Mouse (Mus musculus): ENCODE measurements around the gene Nos1ap. TPM values are rescaled to one million over a fixed set of nuclear protein-coding genes. Genes with fewer than 3 reads are reported as not detected.

Gene Nos1ap
- polyA plus RNA-seq, 1 experiment from 2014 or later = 14.6 TPM

GRCm38 (mm10) chr1:170299496-170299895 lies 290.2 kb downstream of the Nos1ap start:
- Histone ChIP-seq H3K4me3 (ENCODE audit: low read length) (no peak overlapping the region), H3K4me2 (ENCODE audit: low read depth, low read length) (no peak overlapping the region), H3K36me3 (ENCODE audit: control insufficient read depth, insufficient read depth) (peaks cover 4% of the 10 kb centered on the region; the same call in 1 of the 2 replicates), H3K9me3 (replicated peaks; ENCODE audit: control insufficient read depth, low read length) (no peaks in the 10 kb centered on the region), H3K27ac (ENCODE audit: low read length) (no peak overlapping the region), H3K4me1 (ENCODE audit: control insufficient read depth, insufficient read depth, low read length) (no peaks in the 10 kb centered on the region), H3K27me3 (ENCODE audit: control insufficient read depth, insufficient read depth, low read length) (no peaks in the 10 kb centered on the region), H3K9ac (ENCODE audit: low read length) (no peak overlapping the region)
- no peak for ATAC-seq (replicated peaks; ENCODE audit: extremely low read depth, insufficient read depth, low FRiP score)
- 81% methylated on average over 4 of the region's 4 CpGs for WGBS

DNA sequence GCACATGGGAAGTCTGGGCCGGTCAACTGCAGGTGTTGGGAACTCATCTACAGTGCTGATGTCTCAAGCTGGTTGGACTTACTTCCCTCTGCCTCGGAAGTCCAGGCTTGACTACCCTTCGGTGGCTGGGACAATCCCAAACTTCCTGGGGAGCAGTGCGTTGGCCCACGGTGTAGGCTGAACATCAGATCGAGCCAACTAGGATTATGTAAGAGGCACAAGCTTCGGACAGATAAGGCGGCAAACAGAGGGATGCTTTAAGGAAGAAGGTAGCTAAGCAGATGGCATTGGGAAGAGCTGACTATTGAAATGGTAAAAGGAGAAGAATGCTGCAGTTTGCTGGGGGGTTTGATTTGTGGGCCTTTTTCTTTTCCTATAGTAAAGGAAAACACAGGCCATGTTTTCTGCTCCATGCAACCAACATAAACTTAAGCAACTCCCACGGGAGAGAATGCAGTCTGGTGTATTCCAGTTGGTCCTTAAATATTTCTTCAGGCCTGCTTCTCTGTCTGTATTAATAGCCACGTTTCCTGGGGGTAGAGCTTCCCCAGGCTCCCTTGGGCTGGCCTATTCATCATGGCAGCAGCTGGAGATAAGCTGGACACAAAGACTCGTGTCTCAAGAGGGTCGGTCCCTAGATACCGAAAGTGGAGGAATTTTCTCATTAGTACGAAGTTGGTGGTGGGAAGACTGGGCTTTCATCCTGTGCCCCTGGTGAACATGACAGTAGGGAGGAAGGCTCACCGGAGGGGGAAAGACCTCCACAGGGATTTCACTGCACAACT lies 294.7 kb downstream of the Nos1ap start:
- Histone ChIP-seq H3K4me3 (ENCODE audit: low read length) (no peak overlapping the region), H3K36me3 (ENCODE audit: control insufficient read depth, insufficient read depth) (no peaks in the 10 kb centered on the region), H3K4me1 (ENCODE audit: control insufficient read depth, insufficient read depth, low read length) (no peaks in the 10 kb centered on the region), H3K4me2 (ENCODE audit: low read depth, low read length) (no peak overlapping the region), H3K9me3 (replicated peaks; ENCODE audit: control insufficient read depth, low read length) (no peaks in the 10 kb centered on the region), H3K27me3 (ENCODE audit: control insufficient read depth, insufficient read depth, low read length) (no peaks in the 10 kb centered on the region), H3K9ac (ENCODE audit: low read length) (no peak overlapping the region), H3K27ac (ENCODE audit: low read length) (no peak overlapping the region)
- WGBS = 60% methylated on average over 15 of the region's 15 CpGs
- no peak for ATAC-seq (replicated peaks; ENCODE audit: extremely low read depth, insufficient read depth, low FRiP score)

DNA sequence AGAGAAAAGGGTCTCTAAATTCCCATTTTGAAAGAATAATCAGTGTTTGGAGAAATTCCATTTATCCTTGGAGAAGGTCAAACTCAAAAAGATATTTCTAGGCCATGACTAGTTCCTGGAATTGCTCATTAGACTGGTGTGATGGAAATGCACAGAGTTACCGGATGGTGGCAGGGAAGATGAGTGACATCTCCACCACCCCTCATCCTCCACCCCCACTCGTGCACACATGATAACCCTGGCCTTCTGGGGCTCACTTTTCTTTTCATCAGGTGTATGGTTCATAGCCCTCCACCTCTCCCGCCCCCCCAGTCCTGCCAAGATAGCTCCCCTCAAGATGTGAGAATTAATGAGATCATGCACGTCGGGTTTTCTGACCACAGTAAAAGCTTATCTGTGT lies 296.4 kb downstream of the Nos1ap start:
- no peaks in the 10 kb centered on the region for H3K4me1 ChIP-seq (ENCODE audit: control insufficient read depth, insufficient read depth, low read length)
- no peak overlapping the region for H3K4me2 ChIP-seq (ENCODE audit: low read depth, low read length)
- no peaks in the 10 kb centered on the region for H3K9me3 ChIP-seq (replicated peaks; ENCODE audit: control insufficient read depth, low read length)
- 70% methylated on average over 5 of the region's 5 CpGs for WGBS
- H3K36me3 ChIP-seq (ENCODE audit: control insufficient read depth, insufficient read depth) = no peaks in the 10 kb centered on the region
- H3K4me3 ChIP-seq (ENCODE audit: low read length) = no peak overlapping the region
- no peak overlapping the region for H3K9ac ChIP-seq (ENCODE audit: low read length)
- no peak overlapping the region for H3K27ac ChIP-seq (ENCODE audit: low read length)
- ATAC-seq (replicated peaks; ENCODE audit: extremely low read depth, insufficient read depth, low FRiP score) = no peak
- no peaks in the 10 kb centered on the region for H3K27me3 ChIP-seq (ENCODE audit: control insufficient read depth, insufficient read depth, low read length)

DNA sequence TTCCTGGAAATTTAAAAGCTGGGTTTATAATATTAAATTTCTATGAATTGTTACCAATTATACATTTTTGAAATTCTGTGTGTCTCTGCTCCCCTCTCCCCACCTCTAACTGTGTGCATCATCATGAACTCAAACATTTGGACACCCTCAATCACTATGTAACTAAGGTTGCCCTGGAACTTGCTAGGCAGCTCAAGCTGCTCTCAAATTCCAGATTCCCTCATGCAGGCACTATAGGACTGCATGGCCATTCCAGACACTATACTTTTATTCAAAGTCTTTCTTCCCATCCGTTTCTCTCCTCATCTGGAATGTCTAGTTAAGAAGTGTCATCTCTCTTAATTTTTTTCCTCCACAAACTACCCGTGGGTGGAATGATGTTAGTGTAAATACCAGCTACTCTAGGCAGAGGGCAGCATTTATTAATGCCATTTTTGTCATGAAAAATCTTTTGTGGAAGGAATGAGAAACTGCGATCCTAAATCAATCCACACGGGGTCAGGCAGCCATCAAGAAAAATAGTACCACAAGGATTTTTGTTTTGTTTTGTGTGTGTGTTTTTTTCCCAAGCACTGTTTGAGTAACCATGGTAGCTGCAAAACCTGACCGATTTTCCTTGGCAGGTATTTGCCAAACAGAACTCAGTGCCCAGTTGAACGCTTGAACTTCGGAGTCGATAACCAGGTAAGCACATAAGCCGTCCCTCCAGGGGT lies 297.3 kb downstream of the Nos1ap start:
- no peak overlapping the region for H3K27ac ChIP-seq (ENCODE audit: low read length)
- no peaks in the 10 kb centered on the region for H3K9me3 ChIP-seq (replicated peaks; ENCODE audit: control insufficient read depth, low read length)
- no peaks in the 10 kb centered on the region for H3K27me3 ChIP-seq (ENCODE audit: control insufficient read depth, insufficient read depth, low read length)
- no peaks in the 10 kb centered on the region for H3K4me1 ChIP-seq (ENCODE audit: control insufficient read depth, insufficient read depth, low read length)
- H3K4me2 ChIP-seq (ENCODE audit: low read depth, low read length) = no peak overlapping the region
- H3K9ac ChIP-seq (ENCODE audit: low read length) = no peak overlapping the region
- no peak overlapping the region for H3K4me3 ChIP-seq (ENCODE audit: low read length)
- H3K36me3 ChIP-seq (ENCODE audit: control insufficient read depth, insufficient read depth) = no peaks in the 10 kb centered on the region
- ATAC-seq (replicated peaks; ENCODE audit: extremely low read depth, insufficient read depth, low FRiP score) = no peak; the same call in 1 of the 2 replicates
- WGBS = 36% methylated on average over 9 of the region's 9 CpGs

DNA sequence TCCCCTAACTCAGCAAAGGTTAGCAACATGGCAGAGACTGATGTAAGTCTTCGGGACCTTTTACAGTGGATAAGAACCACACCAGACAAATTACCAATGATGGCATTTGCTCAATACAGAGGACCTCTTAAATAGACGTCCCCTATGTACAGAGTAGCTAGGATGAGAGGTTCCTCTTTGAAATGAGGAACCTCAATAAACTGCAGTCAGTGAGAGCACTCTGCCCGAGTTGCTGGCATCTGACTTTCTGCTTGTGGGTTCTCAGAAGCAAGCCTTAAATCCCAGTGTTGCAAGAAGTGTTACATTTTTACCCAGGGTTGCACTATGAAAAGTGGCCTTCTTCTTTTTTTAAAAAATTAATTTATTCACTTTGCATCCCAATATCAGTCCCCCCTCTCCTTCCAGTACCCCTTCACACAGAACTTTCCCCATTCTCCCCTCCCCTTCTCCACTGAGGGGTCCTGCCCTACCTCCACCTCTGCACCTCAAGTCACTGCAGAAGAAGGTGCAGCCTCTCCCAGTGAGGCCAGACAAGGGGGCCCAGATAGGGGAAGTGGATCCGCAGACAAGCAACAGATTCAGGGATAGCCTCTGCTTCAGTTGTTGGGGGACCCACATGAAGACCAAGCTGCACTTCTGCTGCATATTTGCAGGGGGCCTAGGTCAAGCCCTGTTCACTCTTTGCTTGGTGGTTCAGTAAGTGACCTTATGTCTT lies 307.1 kb downstream of the Nos1ap start:
- Histone ChIP-seq H3K27ac (ENCODE audit: low read length) (no peak overlapping the region), H3K9me3 (replicated peaks; ENCODE audit: control insufficient read depth, low read length) (no peaks in the 10 kb centered on the region), H3K4me1 (ENCODE audit: control insufficient read depth, insufficient read depth, low read length) (no peaks in the 10 kb centered on the region), H3K4me2 (ENCODE audit: low read depth, low read length) (no peak overlapping the region), H3K9ac (ENCODE audit: low read length) (no peak overlapping the region), H3K36me3 (ENCODE audit: control insufficient read depth, insufficient read depth) (no peaks in the 10 kb centered on the region), H3K27me3 (ENCODE audit: control insufficient read depth, insufficient read depth, low read length) (no peaks in the 10 kb centered on the region), H3K4me3 (ENCODE audit: low read length) (no peak overlapping the region)
- 67% methylated on average over 4 of the region's 4 CpGs for WGBS
- ATAC-seq (replicated peaks; ENCODE audit: extremely low read depth, insufficient read depth, low FRiP score) = no peak

DNA sequence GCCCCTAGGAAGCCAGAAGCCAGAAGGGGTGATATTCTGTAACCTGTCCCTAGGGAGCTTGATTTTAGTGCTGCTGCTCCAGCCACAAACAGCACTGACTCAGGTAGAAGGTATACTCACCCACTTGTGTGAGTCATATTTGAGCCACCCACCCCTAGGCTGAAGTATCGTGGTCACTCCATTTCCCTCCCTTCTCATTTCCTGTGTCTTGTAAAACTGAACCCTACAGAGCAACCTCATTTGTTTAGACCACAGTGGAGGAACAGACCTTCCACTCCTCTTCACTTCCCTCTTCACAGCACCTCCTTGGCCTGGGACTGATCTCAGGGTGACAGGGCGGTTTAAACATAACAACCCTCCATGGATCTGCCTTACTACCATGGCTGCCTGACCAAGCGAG lies 312.6 kb downstream of the Nos1ap start, which contains the start of gene Sh2d1b1:
Gene Sh2d1b1 (plus strand): TSS at position 305 of the 400 bp plus-strand sequence.
- Histone ChIP-seq H3K9me3 (replicated peaks; ENCODE audit: control insufficient read depth, low read length) (0 out of 2 replicates have a peak, but pooled peaks cover 3% of the 10 kb centered on the region), H3K4me3 (ENCODE audit: low read length) (no peak within 1 kb of the TSS), H3K9ac (ENCODE audit: low read length) (no peak within 1 kb of the TSS), H3K4me1 (ENCODE audit: control insufficient read depth, insufficient read depth, low read length) (no peaks in the 10 kb centered on the region), H3K27me3 (ENCODE audit: control insufficient read depth, insufficient read depth, low read length) (no peaks in the 10 kb centered on the region), H3K4me2 (ENCODE audit: low read depth, low read length) (no peak within 1 kb of the TSS), H3K27ac (ENCODE audit: low read length) (no peak within 1 kb of the TSS), H3K36me3 (ENCODE audit: control insufficient read depth, insufficient read depth) (no peaks in the 10 kb centered on the region)
- 69% methylated on average over 2 of the region's 3 CpGs for WGBS
- no peak for ATAC-seq (replicated peaks; ENCODE audit: extremely low read depth, insufficient read depth, low FRiP score)

DNA sequence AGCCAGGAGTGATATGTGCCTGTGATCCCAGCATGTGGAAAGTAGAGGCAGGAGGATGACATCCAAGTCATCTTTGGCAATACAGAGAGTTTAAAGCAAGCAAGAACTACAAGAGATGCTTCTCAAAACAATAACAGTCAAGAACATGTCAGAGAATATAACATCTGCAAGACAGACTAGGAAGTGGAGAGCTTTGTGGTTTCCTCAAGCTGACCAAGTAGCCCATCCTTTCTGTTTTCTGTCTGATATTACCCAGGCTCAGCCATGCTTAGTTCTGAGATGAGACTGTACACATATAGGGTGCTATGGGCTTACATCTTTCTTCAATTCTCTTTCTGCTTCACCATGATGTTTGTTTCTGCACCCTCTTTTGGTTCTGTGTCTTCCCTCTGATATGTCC lies 316.4 kb downstream of the Nos1ap start:
- H3K9me3 ChIP-seq (replicated peaks; ENCODE audit: control insufficient read depth, low read length) = 0 out of 2 replicates have a peak, but pooled peaks cover 3% of the 10 kb centered on the region
- ATAC-seq (replicated peaks; ENCODE audit: extremely low read depth, insufficient read depth, low FRiP score) = no peak
- H3K9ac ChIP-seq (ENCODE audit: low read length) = no peak overlapping the region
- H3K4me1 ChIP-seq (ENCODE audit: control insufficient read depth, insufficient read depth, low read length) = no peaks in the 10 kb centered on the region
- no peaks in the 10 kb centered on the region for H3K27me3 ChIP-seq (ENCODE audit: control insufficient read depth, insufficient read depth, low read length)
- no peak overlapping the region for H3K27ac ChIP-seq (ENCODE audit: low read length)
- H3K4me3 ChIP-seq (ENCODE audit: low read length) = no peak overlapping the region
- no peaks in the 10 kb centered on the region for H3K36me3 ChIP-seq (ENCODE audit: control insufficient read depth, insufficient read depth)
- no peak overlapping the region for H3K4me2 ChIP-seq (ENCODE audit: low read depth, low read length)

- ATAC-seq (replicated peaks; ENCODE audit: extremely low read depth, insufficient read depth, low FRiP score) = no peak
- WGBS = 69% methylated on average over 4 of the region's 4 CpGs
Observed at GRCm38 (mm10) chr1:170270696-170271095, 319.0 kb downstream of the Nos1ap start.

DNA sequence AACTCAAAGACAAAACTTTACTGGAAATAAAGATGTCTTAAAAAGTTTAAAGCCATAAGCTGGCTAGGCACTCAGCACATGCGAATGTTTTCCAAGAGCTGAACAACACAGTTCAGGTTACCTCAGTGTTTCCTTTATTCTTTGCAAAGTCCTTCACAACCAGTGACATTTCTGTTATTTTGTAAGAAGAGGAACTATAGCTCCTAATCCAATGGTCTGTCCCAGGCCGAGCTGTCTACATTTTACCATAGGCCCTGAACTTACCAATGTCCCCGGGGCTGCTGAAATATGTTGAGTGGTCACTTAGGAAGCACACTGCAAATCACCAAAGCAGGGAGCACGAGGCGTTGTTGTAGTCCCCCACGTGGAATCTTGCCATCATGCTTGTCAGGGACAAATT lies 319.4 kb downstream of the Nos1ap start:
- H3K27ac ChIP-seq (ENCODE audit: low read length) = no peak overlapping the region
- H3K4me1 ChIP-seq (ENCODE audit: control insufficient read depth, insufficient read depth, low read length) = no peaks in the 10 kb centered on the region
- no peaks in the 10 kb centered on the region for H3K36me3 ChIP-seq (ENCODE audit: control insufficient read depth, insufficient read depth)
- H3K4me3 ChIP-seq (ENCODE audit: low read length) = no peak overlapping the region
- peaks cover 3% of the 10 kb centered on the region; the same call in 1 of the 2 replicates for H3K9me3 ChIP-seq (replicated peaks; ENCODE audit: control insufficient read depth, low read length)
- no peaks in the 10 kb centered on the region for H3K27me3 ChIP-seq (ENCODE audit: control insufficient read depth, insufficient read depth, low read length)
- 65% methylated on average over 6 of the region's 6 CpGs for WGBS
- no peak overlapping the region for H3K4me2 ChIP-seq (ENCODE audit: low read depth, low read length)
- H3K9ac ChIP-seq (ENCODE audit: low read length) = no peak overlapping the region
- no peak for ATAC-seq (replicated peaks; ENCODE audit: extremely low read depth, insufficient read depth, low FRiP score)

More at GRCm38 (mm10) chr1:170270696-170271095, 319.0 kb downstream of the Nos1ap start:
- no peaks in the 10 kb centered on the region for H3K27me3 ChIP-seq (ENCODE audit: control insufficient read depth, insufficient read depth, low read length)
- H3K4me2 ChIP-seq (ENCODE audit: low read depth, low read length) = no peak overlapping the region
- H3K36me3 ChIP-seq (ENCODE audit: control insufficient read depth, insufficient read depth) = no peaks in the 10 kb centered on the region
- H3K27ac ChIP-seq (ENCODE audit: low read length) = no peak overlapping the region
- H3K4me3 ChIP-seq (ENCODE audit: low read length) = no peak overlapping the region
- no peaks in the 10 kb centered on the region for H3K4me1 ChIP-seq (ENCODE audit: control insufficient read depth, insufficient read depth, low read length)
- H3K9ac ChIP-seq (ENCODE audit: low read length) = no peak overlapping the region
- peaks cover 6% of the 10 kb centered on the region; the same call in 1 of the 2 replicates for H3K9me3 ChIP-seq (replicated peaks; ENCODE audit: control insufficient read depth, low read length)
